Mouse (Mus musculus) liver, embryonic 12.5 days (tissue): ENCODE measurements at regions not wholly inside any gene's neighbourhood (a gene's known extent, or its start where the extent isn't known, plus 50 kb on each side); places are given as distances from the start of the nearest gene placed in this dataset.
"Not testable (repeated sequence)": the region's sequence is repeated elsewhere in the genome, so short reads cannot be mapped to it uniquely, and the experiment has no call there.

Source experiments
- ATAC-seq: fragments of 200-750 bp; cut with Nextera tagmentation; 2 replicates; pipeline ENCODE4 v1.8.0; 2017; ENCODE audit warnings: moderate number of reproducible peaks, mild to moderate bottlenecking, moderate library complexity
- H3K27ac ChIP-seq: fragments of 300-500 bp; sonication (generic); 2 replicates; pipeline ENCODE4 v1.5.1; 2016; ENCODE audit warnings: mild to moderate bottlenecking
- H3K27me3 ChIP-seq: fragments of 300-500 bp; sonication (generic); replicated peaks from 2 replicates; pipeline ENCODE4 v1.6.1; 2016; ENCODE audit warnings: mild to moderate bottlenecking, moderate library complexity
- H3K36me3 ChIP-seq: fragments of 300-500 bp; sonication (generic); 2 replicates; pipeline ENCODE4 v1.6.1; 2016; ENCODE audit warnings: mild to moderate bottlenecking, moderate library complexity
- H3K4me1 ChIP-seq: fragments of 300-500 bp; sonication (generic); 2 replicates; pipeline ENCODE4 v1.6.1; 2016
- H3K4me2 ChIP-seq: fragments of 300-500 bp; sonication (generic); 2 replicates; pipeline ENCODE4 v1.6.1; 2016; ENCODE audit warnings: mild to moderate bottlenecking, moderate library complexity
- H3K4me3 ChIP-seq: fragments of 300-500 bp; sonication (generic); 2 replicates; pipeline ENCODE4 v1.5.1; 2016; ENCODE audit warnings: mild to moderate bottlenecking, moderate library complexity
- H3K9ac ChIP-seq: fragments of 300-500 bp; sonication (generic); 2 replicates; pipeline ENCODE4 v1.6.1; 2016; ENCODE audit warnings: mild to moderate bottlenecking, moderate library complexity
- H3K9me3 ChIP-seq: fragments of 300-500 bp; sonication (generic); replicated peaks from 2 replicates; pipeline ENCODE4 v1.6.1; 2016; ENCODE audit warnings: mild to moderate bottlenecking, moderate library complexity
- WGBS: fragments of 180-500 bp; shearing (Covaris S2); methylation state at CpG from one replicate; pipeline ENCODE4 v1.1.7; 2016; ENCODE audit not compliant: insufficient replicate concordance; 5-methylcytosine and 5-hydroxymethylcytosine counted together

DNA sequence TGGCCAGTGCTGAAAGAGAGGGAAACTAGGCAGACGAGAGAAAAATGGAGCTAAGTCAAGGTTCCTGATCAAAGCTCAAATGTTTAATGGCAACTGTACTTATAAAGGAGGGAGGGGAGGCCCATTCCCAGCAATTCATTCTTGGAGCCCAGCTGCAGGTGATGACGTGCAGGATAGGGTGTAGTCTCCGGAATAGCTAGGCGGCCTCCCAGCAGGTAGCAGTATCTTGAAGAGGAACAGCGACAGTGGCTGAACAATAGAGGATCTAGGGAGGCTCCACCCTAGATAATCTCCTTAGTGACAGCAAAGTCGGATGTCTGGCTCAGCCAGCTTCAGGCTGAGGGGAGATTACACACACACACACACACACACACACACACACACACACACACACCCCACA is 216.8 kb downstream of the Mat2b start:
- 41% methylated on average over 6 of the region's 6 CpGs for WGBS
- H3K4me3 ChIP-seq, H3K4me1 ChIP-seq, H3K4me2 ChIP-seq, H3K9me3 ChIP-seq, H3K36me3 ChIP-seq, ATAC-seq, H3K27me3 ChIP-seq, H3K27ac ChIP-seq, H3K9ac ChIP-seq: not testable (repeated sequence)

DNA sequence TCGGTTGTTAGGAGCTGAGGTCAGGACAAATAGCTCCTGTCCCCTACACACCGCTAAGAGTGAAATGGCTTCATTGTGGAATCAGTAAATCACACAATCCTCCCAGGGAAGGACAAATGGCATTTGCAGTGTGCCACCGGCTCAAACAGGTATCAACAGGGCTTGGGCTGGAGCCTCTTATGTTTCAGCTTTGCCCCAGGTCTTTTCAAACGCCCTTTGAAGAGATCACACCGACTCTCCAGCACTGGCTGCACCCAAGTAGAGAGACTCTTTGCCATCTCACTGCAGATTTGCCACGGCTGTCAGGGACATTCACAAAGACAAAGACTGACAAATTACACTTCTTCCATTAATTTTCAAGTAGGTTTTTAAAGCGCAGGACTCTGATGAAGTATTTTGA is 217.7 kb downstream of the Mat2b start:
- ATAC-seq: no peak
- H3K9me3 ChIP-seq: no peaks in the 10 kb centered on the region
- H3K9ac ChIP-seq: no peak overlapping the region
- WGBS: 41% methylated on average over 7 of the region's 7 CpGs
- no peaks in the 10 kb centered on the region for H3K27me3 ChIP-seq
- no peaks in the 10 kb centered on the region for H3K4me1 ChIP-seq
- H3K36me3 ChIP-seq: no peaks in the 10 kb centered on the region
- no peak overlapping the region for H3K4me2 ChIP-seq
- no peak overlapping the region for H3K4me3 ChIP-seq
- H3K27ac ChIP-seq: no peak overlapping the region

DNA sequence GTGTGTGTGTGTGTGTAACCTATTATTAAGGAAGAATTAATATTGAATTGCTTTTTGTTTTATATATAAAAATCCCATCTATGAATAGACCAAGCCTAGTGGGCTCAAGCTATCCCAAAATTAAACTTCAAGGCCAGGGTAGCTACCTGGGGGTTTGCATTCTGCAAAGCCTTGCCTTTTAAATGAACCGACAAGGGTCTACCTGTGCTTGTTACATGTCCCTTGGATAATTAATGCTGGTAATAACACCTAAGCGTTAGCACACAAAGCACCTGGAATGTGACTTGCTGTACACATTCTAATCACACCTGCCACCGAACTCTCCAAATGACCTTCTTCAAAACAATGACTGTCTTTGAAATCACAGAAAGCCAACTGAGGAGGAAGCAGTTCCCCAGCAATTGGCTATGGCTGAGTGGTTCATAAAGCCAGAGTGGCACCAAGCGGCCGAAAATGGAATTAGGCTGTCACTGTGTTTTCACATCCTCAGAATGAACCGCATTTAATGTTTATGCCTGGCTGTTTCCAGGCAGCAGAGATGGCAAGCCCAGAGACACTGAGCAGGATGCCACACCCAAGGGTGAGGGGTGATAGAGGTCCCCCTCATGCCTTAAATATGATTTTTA is 225.8 kb downstream of the Mat2b start:
- no peak overlapping the region for H3K4me3 ChIP-seq
- 38% methylated on average over 6 of the region's 6 CpGs for WGBS
- H3K27me3 ChIP-seq: no peaks in the 10 kb centered on the region
- no peak overlapping the region for H3K27ac ChIP-seq
- no peaks in the 10 kb centered on the region for H3K9me3 ChIP-seq
- no peaks in the 10 kb centered on the region for H3K4me1 ChIP-seq
- H3K36me3 ChIP-seq: no peaks in the 10 kb centered on the region
- no peak overlapping the region for H3K9ac ChIP-seq
- no peak overlapping the region for H3K4me2 ChIP-seq
- no peak for ATAC-seq

DNA sequence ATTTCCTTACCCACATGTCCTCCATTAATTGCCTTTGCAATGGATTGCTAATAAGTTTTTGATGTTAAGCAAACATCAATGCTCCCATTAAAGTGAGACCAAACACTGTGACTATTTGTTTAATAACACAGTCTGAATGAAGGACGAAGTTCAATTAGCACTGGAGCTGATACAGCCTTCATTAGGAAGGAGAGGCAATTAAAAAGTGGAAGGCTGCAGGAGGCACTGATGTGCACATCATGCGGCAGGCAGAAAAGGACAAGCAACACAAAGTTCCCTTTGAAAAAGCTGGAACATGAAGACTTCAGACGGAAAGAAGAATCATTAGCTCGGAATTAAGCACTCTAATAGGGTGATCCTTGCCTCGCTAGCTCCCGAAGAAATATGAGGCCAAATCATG is 238.4 kb downstream of the Mat2b start:
- Histone ChIP-seq H3K4me1 (no peaks in the 10 kb centered on the region), H3K9me3 (no peaks in the 10 kb centered on the region), H3K4me3 (no peak overlapping the region), H3K27ac (no peak overlapping the region), H3K4me2 (no peak overlapping the region), H3K36me3 (no peaks in the 10 kb centered on the region), H3K27me3 (no peaks in the 10 kb centered on the region), H3K9ac (no peak overlapping the region)
- ATAC-seq: no peak
- WGBS: 74% methylated on average over 6 of the region's 6 CpGs

DNA sequence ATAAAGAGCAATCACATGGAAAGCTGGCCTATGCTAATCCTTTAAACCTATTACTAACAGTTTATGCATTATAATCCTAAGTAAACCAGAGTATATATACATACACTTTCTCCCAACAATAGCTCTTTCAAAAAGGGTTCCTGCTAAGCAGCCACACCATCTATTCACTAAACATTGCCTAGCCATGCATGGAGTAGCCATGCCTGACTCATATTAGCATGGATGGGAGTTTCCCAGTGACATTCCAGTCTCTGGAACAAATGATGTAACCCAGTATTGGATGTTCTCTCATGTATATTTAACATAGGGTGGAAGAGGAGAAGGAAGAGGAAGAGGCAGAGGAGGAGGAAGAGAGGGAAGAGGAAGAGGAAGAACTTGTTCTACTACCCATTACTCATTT is 240.0 kb downstream of the Mat2b start:
- not testable (repeated sequence) for ATAC-seq

DNA sequence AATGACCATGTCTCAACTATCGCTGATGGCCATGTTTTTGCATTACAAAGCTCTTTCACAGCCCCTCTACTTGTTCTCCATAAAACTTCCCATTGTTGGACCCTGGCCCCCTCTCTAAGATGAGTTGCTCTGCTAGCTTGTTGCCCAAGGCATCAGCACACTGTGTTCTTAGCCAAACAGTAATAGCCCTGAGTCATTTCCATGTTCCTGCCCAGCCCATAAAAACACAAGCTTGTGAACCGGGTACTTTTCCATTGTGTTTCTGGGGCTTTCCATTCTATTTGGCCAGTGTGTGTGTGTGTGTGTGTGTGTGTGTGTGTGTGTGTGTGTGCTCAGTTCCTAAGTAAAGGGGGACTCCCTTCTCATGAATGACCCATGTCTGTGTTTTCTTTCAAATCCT is 248.2 kb downstream of the Mat2b start:
- Histone ChIP-seq H3K4me2 (no peak overlapping the region), H3K4me1 (no peaks in the 10 kb centered on the region), H3K9ac (no peak overlapping the region), H3K36me3 (no peaks in the 10 kb centered on the region), H3K4me3 (no peak overlapping the region), H3K27ac (no peak overlapping the region), H3K27me3 (no peaks in the 10 kb centered on the region), H3K9me3 (no peaks in the 10 kb centered on the region)
- no peak for ATAC-seq
- WGBS: 53% methylated on average over 2 of the region's 2 CpGs

More for the DNA sequence above, 240.0 kb downstream of the Mat2b start:
- not testable (repeated sequence) for H3K9me3 ChIP-seq, H3K27ac ChIP-seq, H3K4me3 ChIP-seq, H3K4me1 ChIP-seq, H3K9ac ChIP-seq, H3K4me2 ChIP-seq, H3K27me3 ChIP-seq, H3K36me3 ChIP-seq

DNA sequence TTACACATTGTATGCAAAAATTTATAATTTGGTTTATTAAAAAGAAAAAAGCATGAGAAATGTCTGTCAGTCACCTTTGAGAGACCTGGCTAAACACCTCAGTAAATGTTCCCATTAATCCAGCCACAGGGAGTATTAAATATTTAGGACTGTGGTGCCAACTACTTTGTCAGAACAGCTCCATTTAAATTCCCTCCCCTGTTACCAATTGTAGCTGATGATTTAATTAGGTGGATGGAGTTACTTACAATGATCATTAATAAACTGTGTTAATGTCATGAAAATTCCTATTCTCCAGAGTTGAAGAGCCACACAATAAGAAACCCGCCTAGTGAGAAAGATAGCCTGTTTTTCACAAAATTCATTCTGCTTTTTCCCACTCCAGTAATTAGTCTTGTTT is 261.0 kb downstream of the Mat2b start:
- no peak for ATAC-seq

DNA sequence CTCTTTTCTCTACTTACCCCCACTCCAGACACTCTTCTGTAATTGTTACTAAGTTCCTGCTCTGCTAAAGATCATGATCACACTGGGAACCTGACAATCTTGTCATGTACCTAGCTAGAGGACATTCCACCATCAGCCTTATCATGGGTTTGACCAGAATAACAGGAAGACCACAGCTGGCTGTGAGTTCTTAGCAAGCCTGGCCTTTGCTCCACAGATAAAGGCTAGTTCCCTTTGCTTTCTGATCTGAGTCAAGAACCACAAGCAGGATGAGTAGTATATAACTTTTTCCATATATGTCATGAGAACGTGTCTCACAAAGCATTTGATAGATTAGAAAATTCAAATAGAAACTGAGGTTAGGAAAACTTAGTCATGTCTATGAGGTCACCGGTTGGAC is 266.1 kb downstream of the Mat2b start:
- Histone ChIP-seq H3K4me1 (no peaks in the 10 kb centered on the region), H3K4me2 (no peak overlapping the region), H3K27me3 (no peaks in the 10 kb centered on the region), H3K4me3 (no peak overlapping the region), H3K9me3 (no peaks in the 10 kb centered on the region), H3K36me3 (no peaks in the 10 kb centered on the region), H3K9ac (no peak overlapping the region), H3K27ac (no peak overlapping the region)
- WGBS: 47% methylated on average over 2 of the region's 2 CpGs
- ATAC-seq: no peak

More for the DNA sequence above, 261.0 kb downstream of the Mat2b start:
- H3K36me3 ChIP-seq: no peaks in the 10 kb centered on the region
- no peak overlapping the region for H3K4me3 ChIP-seq
- no peak overlapping the region for H3K27ac ChIP-seq
- no peak overlapping the region for H3K4me2 ChIP-seq
- H3K9me3 ChIP-seq: no peaks in the 10 kb centered on the region
- no peaks in the 10 kb centered on the region for H3K27me3 ChIP-seq
- WGBS: 64% methylated on average over 1 of the region's 1 CpGs
- no peaks in the 10 kb centered on the region for H3K4me1 ChIP-seq
- H3K9ac ChIP-seq: no peak overlapping the region

DNA sequence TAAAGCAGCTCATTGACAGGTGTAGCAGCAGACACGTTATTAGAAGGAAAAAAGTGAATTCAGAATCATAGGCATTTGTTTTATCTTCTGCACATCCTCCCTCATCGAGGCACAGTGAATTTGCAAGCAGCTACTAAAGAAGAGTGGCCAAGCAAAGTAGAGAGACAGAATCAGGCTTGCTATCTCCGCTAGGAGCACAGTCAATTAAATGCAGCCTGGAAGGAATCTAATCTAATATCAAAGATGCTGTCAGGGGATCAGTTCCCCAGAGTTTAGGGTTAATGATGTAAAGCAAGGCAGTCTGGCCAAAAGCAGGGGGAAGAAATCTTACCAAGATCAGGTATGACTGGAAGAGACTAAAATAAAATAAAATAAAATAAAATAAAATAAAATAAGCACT is 270.7 kb downstream of the Mat2b start:
- no peaks in the 10 kb centered on the region for H3K4me1 ChIP-seq
- H3K27me3 ChIP-seq: no peaks in the 10 kb centered on the region
- H3K36me3 ChIP-seq: no peaks in the 10 kb centered on the region
- WGBS: 50% methylated on average over 3 of the region's 3 CpGs
- no peak for ATAC-seq
- no peak overlapping the region for H3K4me2 ChIP-seq
- no peak overlapping the region for H3K27ac ChIP-seq
- no peak overlapping the region for H3K9ac ChIP-seq
- no peaks in the 10 kb centered on the region for H3K9me3 ChIP-seq
- no peak overlapping the region for H3K4me3 ChIP-seq

DNA sequence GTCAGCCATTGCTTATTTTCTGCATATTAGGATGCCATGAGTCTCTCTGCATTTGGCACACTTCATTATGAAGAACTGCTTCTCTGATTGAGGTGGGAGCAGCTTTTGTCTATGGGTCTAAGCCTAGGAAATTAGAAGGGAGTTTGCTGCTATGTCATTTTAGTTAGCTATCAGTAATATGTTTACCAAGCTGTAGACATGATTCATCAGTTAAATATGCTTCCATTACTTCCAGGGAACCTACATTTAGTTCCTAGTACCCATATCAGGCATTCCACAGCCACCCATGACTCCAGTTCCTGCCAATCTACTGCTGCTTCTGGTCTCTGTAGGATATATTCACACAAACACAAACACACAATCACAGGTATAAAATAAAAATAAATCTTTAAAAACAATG is 287.4 kb downstream of the Mat2b start:
- H3K4me3 ChIP-seq: no peak overlapping the region
- H3K4me1 ChIP-seq: no peaks in the 10 kb centered on the region
- H3K36me3 ChIP-seq: no peaks in the 10 kb centered on the region
- H3K27ac ChIP-seq: no peak overlapping the region
- no peaks in the 10 kb centered on the region for H3K9me3 ChIP-seq
- no peak overlapping the region for H3K4me2 ChIP-seq
- H3K27me3 ChIP-seq: no peaks in the 10 kb centered on the region
- no peak overlapping the region for H3K9ac ChIP-seq
- no peak for ATAC-seq

DNA sequence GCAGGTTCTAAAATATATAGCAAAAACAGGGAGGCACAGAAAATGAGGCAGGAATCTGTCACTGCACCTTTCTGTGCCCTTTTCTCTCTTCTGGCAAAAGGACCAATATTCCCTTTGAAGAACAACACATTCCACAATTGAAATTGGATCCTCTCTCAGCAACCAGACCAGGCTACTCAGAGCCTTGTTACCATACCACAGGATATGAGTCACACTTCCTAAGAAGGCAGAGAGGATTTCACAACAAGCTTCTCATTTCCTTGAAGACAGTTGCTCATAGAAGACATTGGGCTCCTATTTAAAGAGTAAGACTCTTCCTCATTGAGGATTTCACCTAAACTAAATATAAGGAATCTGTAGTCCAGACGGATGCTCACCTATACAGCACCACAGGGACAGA is 292.8 kb downstream of the Mat2b start:
- Histone ChIP-seq H3K9me3 (no peaks in the 10 kb centered on the region), H3K27me3 (no peaks in the 10 kb centered on the region), H3K9ac (no peak overlapping the region), H3K4me1 (no peaks in the 10 kb centered on the region), H3K27ac (no peak overlapping the region), H3K4me2 (no peak overlapping the region), H3K4me3 (no peak overlapping the region), H3K36me3 (no peaks in the 10 kb centered on the region)
- 0 out of 2 replicates have a peak, but pooled peaks have one; percentile 37 for ATAC-seq
- 15% methylated on average over 1 of the region's 1 CpGs for WGBS

DNA sequence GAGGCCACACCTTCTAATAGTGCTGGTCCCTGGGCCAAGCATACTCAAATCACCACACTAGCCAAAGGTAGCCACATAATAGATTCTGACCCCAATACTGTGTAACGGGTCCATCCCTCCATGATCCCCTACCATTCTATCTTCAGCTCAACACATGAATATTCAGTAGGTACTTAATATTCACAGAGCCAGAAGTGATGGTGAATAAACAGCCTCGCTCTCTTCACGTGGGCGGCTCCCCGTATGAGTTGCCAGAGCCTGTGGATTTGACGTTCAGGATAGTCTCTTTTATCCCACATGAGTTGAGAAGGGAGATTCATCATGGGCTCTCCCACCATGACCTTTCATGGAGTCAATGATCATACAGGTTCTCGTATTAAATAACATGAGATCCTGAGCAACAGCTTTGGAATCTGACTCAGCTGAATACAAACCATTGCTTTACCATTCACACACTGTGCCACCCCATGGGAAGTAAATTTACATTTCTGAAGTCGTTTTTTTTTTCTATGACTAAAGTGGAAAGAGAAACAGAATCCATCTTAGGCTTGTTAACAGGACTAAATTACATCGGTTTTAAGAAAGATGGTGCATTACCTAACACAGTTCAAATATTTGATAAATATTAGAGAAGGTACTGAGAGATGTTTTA is 297.4 kb downstream of the Mat2b start:
- Histone ChIP-seq H3K36me3 (no peaks in the 10 kb centered on the region), H3K27ac (no peak overlapping the region), H3K9me3 (no peaks in the 10 kb centered on the region), H3K4me3 (no peak overlapping the region), H3K27me3 (no peaks in the 10 kb centered on the region), H3K4me1 (no peaks in the 10 kb centered on the region), H3K9ac (no peak overlapping the region), H3K4me2 (no peak overlapping the region)
- 72% methylated on average over 9 of the region's 9 CpGs for WGBS
- ATAC-seq: no peak

DNA sequence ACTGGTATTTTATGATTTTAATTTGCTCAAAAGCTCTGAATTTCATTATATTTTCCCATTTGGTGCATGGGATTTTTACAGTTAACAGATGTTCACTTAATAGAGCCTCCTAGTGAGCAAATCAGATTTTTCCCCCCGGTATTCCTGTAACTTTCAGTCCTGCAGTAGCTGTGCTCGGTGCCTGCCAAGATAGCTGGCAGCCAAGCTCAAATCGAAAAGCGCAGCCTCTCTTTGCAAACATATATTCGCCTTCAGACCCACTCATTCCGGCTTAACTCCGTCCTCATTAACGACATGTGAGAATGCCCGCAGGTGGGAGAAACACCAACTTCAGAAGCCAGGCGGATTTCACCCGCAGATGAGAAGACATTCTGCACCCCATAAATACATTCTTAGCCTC is 299.7 kb downstream of the Mat2b start:
- Histone ChIP-seq H3K4me2 (no peak overlapping the region), H3K4me3 (no peak overlapping the region), H3K27me3 (no peaks in the 10 kb centered on the region), H3K9ac (no peak overlapping the region), H3K4me1 (no peaks in the 10 kb centered on the region), H3K27ac (no peak overlapping the region), H3K9me3 (no peaks in the 10 kb centered on the region), H3K36me3 (no peaks in the 10 kb centered on the region)
- ATAC-seq: no peak
- 78% methylated on average over 11 of the region's 11 CpGs for WGBS
